Mouse (Mus musculus) kidney, adult 11 months (tissue): ENCODE measurements around the gene Tmem183a.

Experiments
- DNase-seq: peaks from one replicate; pipeline ENCODE4 v3.0.0; 2022

Gene Tmem183a

DNA sequence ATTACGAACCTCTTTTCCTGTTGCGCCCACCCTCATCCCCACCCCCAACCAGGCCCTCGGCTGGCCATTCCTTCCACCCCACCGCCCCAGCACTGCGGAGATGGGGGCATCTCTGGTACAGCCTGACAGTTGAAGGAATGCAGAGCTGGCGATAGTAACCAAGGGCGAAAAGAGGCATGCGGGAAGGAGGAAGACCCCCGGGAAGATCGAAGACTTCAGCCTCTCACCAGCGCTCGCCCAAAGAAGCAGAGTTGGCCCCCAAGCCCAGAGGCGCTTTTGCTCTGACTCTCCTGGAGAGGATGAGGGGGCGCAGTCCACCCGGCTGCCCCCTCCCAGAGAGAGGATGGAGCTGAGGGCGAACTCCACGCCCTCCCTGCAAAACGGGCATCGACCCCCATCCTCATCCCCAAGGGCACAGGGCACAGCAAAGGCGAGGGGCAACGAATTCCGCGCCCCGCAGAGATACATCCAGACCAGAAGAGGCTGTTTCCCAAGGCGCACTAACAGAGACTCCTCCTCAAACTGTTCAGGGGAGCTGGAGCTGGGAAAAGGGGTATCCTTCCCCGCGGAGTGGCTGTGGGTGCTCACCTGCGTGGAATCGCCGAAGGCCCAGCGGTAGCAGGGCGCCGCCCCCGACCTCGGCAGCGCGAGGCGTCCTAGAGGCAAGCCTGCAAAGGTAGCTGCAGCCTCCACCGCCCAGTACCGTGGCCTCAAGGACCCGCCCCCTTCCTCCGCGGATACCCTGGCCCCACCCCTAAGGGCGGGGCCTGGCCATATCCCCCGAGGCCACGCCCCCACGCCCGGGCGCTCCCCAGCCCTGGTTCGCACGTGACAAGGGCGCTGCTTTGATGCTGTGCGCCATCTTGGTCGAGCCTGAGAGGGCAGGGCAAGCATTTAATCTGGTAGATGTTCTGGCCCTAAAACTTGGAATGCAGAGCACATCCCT lies 17.5 kb downstream of the Tmem183a start:
- DNase-seq: peak; percentile 45

GRCm38 (mm10) chr1:134343567-134343966 lies 18.2 kb downstream of the Tmem183a start:
- DNase-seq: no peak

GRCm38 (mm10) chr1:134342781-134343310 lies 18.9 kb downstream of the Tmem183a start:
- no peak for DNase-seq

DNA sequence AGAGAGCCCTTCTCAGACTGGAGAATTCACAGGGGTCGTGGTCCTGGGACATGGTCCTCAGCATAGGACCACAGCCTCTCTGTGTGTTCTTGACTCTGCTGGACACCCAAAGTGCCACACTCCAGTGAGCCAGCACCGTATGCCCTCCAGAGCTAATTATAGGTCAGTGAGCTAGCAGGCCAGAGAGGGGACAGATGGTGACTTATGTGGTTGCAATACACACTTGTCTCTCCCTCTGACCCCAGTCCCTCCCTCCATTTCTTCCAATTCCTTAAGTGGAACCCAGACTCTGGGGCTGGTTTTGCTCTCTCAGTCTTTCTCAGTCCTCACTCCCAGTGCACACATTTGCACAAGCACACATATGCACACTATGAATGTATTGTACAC lies 19.5 kb downstream of the Tmem183a start:
- no peak for DNase-seq

DNA sequence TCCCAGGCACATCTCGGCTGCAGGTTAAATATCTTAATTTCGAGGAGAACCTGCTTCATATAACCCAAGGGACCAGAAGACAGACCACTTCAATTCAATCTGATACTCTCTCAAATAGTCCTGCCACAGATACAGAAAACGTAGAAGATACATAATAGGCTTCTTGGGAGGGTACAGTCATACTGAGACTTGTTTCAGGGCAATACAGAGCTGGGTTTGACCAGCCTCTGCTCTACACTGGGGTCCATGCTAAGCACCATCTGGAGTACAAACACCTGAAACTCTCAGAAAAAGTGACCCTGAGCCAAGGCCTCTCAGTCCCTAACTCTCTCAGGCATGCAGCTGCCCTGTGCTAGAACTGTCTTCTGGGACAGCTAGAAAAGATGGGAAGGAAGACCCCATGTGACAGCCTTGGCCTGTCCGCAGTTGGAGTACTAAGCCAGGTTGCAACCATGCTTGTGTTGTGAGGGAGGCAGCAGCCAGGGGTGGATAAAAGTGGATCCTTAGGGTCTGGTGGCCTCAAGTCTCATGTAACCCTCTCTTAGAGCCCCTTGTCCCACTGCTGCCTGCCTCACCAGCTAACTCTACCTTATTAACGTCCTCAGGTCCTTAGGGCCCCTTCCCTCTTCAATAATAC lies 20.0 kb downstream of the Tmem183a start:
- no peak for DNase-seq

DNA sequence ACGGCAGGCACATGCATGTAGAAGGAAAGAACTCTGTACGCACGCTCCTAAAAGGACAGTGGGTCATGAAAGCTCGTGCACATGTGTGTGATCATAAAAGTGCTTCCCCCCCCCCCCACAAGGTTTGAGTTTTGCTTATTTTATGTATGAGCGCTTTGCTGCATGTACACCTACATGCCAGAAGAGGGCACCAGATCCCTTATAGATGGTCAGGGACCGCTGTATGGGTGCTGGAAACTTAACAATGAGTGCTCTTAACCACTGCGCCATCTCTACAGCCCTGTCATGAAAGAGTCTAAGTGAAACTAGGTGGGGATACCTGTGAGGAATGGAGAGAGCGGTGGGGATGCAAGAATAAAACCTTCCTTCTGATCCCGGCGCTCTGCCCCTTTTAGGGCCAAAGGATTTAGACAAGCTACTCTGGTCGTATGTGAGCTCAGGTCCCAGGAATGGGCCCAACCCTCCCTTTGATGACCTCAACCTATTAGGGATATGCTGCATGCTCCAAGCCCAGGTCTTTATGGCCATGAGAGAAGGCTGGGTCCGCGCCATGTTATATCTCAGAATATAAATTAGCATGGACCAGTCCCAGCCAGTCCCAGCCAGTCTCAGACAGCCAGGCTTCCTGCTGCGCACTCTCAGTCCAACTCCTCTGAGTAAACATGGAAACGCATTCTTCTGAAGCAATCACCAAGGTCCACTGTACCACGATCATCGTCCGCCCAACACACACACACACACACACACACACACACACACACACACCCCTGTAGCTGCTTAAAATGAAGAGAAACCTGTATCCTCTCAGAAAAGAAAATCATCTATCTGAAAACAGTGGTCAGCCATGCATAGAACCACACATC lies 21.8 kb downstream of the Tmem183a start:
- DNase-seq: no peak

DNA sequence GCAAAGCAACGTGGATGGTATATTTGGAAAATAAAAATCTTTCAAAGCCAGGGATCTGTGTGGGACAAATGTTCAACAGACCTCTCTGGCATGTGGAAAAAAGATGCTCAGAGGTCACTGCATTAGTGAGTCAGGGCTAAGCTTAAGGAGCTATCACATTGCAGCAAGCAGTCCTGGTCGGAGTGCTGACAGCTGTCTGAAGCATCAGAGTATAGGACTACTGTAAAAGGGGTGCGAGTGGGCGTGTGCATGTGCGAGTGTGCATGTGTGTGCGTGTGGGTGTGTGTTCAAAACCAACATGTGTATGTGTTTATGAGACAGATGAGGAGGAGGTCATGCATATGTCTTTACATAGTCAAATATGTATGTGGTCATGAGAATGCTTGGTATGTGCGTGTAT lies 22.6 kb downstream of the Tmem183a start:
- DNase-seq: no peak

DNA sequence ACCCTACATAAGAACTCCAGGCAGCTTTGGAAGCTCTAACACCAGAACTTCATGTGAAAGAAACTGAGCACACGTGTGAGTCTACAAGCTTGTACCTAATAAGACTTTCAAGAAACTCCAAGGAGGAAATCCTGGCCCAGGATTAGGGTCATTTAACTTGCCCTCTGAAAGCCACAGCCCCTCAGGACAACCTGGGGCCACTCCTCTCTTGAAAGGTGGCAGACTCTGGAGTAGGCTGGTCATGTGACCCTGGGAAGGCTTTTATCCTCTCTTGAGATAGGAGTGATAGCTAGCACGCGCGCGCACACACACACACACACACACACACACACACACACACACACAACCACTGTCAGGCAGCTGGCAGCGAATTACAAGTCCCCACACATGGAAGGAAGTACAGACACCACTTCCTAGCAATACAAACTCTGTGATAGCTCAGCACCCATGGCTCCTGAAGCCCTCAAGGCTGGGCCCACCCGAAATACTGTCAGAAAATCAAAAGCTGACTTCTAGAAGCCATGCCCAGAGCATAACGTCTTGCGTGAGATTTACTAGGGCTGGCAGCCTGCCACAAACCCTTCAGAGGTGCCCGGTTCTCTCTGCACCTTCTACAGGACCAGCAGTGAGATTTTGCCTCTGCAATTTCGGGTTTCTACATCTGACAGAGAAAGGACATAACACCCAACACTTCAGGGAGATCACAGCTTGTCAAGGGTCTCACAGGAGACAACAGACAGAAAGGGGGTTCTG lies 24.6 kb downstream of the Tmem183a start:
- no peak for DNase-seq

- DNase-seq: no peak
These were observed 25.6 kb downstream of the Tmem183a start for GRCm38 (mm10) chr1:134335924-134336810.

DNA sequence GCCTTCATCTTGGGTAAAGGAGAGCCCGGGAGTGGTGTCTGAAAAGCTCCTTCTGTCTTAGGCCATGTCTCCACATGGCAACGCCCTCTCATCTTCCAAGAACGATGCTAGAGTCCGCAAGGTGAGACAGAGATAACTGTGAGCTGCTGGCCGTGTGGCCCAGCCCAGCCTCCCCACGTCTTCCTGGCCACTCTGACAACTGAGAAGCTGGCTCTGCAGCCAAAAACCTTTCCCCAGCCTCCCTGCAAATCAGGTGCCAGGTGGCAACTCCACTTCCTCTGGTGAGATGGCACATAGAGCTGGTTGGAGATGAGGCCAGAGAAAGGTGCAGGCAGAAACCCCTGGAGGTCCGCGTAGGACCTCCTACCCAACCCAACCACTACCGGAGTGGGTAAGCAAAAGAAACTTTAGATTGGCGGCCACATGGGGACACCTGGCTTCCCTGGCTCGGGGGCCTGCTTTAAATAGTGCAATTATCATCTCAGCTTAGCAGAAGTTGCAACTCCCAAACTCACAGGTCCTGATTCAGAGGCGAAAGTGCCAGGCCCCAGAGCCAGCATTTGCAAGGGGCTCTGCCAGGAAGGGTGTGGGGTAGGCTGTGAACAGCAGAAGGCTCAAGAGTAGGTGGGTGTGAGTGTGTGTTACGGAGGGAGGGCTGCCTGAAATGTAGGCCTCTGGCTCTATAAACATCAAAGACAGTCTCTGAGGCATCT lies 26.4 kb downstream of the Tmem183a start:
- no peak for DNase-seq

- no peak for DNase-seq
These were observed 27.5 kb downstream of the Tmem183a start for GRCm38 (mm10) chr1:134334111-134334827.

GRCm38 (mm10) chr1:134333371-134334110 lies 28.2 kb downstream of the Tmem183a start:
- DNase-seq: no peak

GRCm38 (mm10) chr1:134332770-134333271 lies 29.0 kb downstream of the Tmem183a start, which contains the start of gene Ppfia4:
Gene Ppfia4 (minus strand): TSS chr1:134332928.
- DNase-seq: no peak

DNA sequence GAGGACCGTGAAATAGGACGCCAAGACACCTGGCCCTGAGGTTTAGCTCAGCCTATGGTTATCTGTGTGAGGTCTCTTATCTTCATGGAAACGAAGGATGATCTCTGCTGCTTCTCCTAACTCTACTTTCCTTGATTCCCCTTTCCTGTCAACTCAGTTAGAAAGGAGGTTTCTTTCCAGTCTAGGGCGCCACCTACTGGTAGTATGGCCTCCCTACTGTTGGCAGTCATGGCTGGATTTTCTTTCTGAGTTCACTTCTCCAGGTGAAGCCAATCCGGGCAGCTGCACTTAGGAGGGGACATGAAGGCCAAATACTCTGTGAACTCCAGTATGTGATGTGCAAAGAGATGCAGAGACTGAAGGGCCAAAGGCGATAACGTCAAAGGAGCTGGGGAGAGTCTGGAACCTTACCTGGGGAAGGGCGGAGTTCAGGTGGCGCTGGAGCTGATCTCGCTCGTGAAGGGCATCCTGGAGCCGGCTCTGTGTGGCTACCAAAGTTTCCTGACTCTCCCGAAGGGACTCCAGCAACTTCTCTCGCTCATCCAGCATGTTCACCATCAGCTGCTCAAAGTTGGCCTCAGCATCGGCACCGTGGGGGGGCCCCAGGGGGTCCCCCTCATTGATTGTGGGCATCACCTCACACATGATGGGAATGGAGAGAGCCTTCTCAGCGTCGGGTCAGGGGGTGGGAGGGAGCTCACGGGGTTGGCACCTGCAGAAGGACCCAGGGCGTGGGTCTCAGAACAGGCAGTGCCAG lies 29.7 kb downstream of the Tmem183a start:
- peak; percentile 48 for DNase-seq

DNA sequence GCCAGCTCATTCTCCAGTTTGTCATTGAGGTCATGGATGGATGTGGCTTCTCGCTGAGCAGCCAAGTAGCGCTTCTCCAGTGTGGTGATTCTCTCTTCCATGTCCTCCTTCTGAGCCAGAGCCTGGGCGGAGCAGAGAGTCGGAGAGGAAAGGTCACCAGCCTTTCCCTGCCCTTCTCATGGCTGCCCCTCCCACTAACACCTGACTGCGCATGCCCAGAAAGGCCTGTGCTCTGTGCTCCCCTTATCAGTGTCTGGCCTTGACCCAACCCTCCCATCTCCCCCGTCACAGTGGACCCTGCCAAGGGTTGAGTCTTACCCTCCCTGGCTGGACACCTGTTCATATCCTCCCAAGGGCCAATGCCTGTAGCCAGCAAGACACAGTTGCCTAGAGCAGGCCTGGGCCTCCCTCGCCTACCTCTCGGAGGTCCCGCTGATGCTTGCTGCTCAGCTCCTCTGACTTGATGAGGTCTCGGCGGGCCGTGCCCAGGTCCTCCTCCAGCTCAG lies 34.9 kb downstream of the Tmem183a start:
- DNase-seq: no peak

DNA sequence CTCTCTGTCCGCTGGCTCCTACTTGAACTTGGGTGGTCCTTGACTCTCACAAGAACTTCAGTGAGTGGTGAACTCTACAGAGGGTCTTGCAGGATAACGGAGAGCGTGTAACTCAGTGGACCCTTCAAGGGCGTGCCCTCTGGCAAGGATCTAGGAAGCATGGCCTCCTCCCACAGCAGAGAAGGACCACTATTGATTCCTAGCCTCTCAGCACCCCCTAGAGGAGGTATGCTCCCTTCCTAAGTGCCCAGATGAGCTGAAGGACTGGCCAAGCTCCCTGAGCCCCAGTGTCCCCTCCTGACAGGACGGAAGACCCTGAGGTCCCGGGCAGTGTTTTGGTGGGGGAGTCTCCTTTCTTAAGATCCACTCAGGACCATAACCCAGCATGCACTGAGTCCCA lies 39.2 kb downstream of the Tmem183a start:
- DNase-seq: no peak

DNA sequence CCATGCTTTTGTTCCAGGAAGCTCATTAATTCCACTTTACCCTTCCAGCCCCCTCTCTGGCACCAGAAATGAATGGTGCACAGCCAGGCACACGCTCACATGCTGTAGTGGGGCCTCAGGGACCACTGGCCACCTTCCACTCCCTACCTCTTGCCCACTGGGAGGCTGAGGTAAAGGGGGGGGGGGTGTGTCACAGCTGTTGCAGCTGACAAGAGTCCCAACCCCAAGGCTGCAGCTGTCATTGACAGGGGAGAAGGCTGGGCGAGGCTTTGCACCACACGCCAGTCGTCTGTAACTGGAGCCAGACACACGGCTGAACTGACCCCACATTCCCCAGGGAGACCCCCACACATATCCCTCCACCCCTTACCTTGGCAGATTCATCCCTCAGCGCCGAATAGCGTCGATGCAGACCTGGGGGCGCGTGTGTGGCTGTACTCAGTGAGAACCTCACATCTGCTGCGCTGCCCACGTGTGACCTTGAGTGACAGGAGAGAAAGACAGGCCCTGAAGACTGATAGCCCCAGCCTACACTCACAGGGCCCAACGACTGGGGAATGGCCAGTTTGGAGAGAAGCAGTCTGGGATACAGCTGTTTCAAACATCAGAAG lies 41.0 kb downstream of the Tmem183a start:
- DNase-seq: no peak
